Mouse (Mus musculus): ENCODE data around the gene Ankrd42. TPM values are rescaled to one million over a fixed set of nuclear protein-coding genes. Genes with fewer than 3 reads are reported as not detected.
A peak's percentile ranks its signal among the peaks of the same experiment; 100 is the strongest.

Ankrd42 gene
- polyA plus RNA-seq, 1 experiment from 2014 or later, result 7.3 TPM

GRCm38 (mm10) chr7:92647790-92648189 is 10.8 kb upstream of the Ankrd42 start:
- H3K4me1 ChIP-seq (ENCODE audit: insufficient read depth, low read length), result no peaks in the 10 kb centered on the region
- 85% methylated on average over 7 of the region's 7 CpGs for WGBS
- H3K36me3 ChIP-seq (ENCODE audit: insufficient read depth, low read length), result peaks cover 16% of the 10 kb centered on the region

GRCm38 (mm10) chr7:92642358-92642757 is 5.4 kb upstream of the Ankrd42 start:
- Histone ChIP-seq H3K4me3 (ENCODE audit: low read length) (no peak overlapping the region), H3K9me3 (ENCODE audit: low read length) (no peaks in the 10 kb centered on the region), H3K27me3 (ENCODE audit: insufficient read depth, low read length) (no peaks in the 10 kb centered on the region), H3K27ac (ENCODE audit: low read length) (no peak overlapping the region), H3K4me1 (ENCODE audit: insufficient read depth, low read length) (peaks cover 5% of the 10 kb centered on the region), H3K36me3 (ENCODE audit: insufficient read depth, low read length) (peaks cover 13% of the 10 kb centered on the region), H3K4me2 (replicated peaks; ENCODE audit: low read depth, low read length) (no peak overlapping the region), H3K9ac (replicated peaks; ENCODE audit: low read length) (no peak overlapping the region)
- no peak for ATAC-seq (ENCODE audit: low FRiP score, low TSS enrichment)

More at GRCm38 (mm10) chr7:92647790-92648189, 10.8 kb upstream of the Ankrd42 start:
- Histone ChIP-seq H3K9ac (replicated peaks; ENCODE audit: low read length) (no peak overlapping the region), H3K27me3 (ENCODE audit: insufficient read depth, low read length) (no peaks in the 10 kb centered on the region), H3K9me3 (ENCODE audit: low read length) (no peaks in the 10 kb centered on the region), H3K4me2 (replicated peaks; ENCODE audit: low read depth, low read length) (no peak overlapping the region), H3K27ac (ENCODE audit: low read length) (no peak overlapping the region), H3K4me3 (ENCODE audit: low read length) (no peak overlapping the region)
- no peak for ATAC-seq (ENCODE audit: low FRiP score, low TSS enrichment)

DNA sequence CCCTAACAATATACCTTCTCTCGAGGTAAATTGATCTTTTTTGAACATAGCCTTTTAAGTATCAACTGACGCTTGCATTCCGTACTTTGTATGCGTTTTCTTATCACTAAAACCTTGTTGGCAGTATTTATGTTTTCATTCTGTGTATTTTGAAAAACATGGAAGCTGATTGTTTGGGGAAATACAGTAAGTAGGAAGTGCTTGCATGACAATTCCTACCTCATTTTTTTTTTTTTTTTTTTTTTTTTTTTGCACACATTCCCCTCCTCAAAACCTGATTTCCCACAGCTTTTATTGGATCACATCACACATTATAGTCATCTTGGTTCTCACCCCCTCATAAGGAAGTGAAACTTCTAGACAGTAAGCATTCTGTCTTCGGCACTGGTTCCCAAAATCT is 1.1 kb upstream of the Ankrd42 start:
- no peak for ATAC-seq (ENCODE audit: low FRiP score, low TSS enrichment)
- WGBS, result 80% methylated on average over 5 of the region's 5 CpGs
- H3K36me3 ChIP-seq (ENCODE audit: insufficient read depth, low read length), result peaks cover 2% of the 10 kb centered on the region; the same call in 1 of the 2 replicates
- H3K9me3 ChIP-seq (ENCODE audit: low read length), result no peaks in the 10 kb centered on the region
- no peaks in the 10 kb centered on the region for H3K27me3 ChIP-seq (ENCODE audit: insufficient read depth, low read length)
- peak overlapping the region; percentile 85 for H3K4me2 ChIP-seq (replicated peaks; ENCODE audit: low read depth, low read length)
- no peak overlapping the region for H3K27ac ChIP-seq (ENCODE audit: low read length)
- H3K9ac ChIP-seq (replicated peaks; ENCODE audit: low read length), result no peak overlapping the region
- peaks cover 12% of the 10 kb centered on the region for H3K4me1 ChIP-seq (ENCODE audit: insufficient read depth, low read length)
- peak overlapping the region; percentile 96; the same call in 1 of the 2 replicates for H3K4me3 ChIP-seq (ENCODE audit: low read length)

DNA sequence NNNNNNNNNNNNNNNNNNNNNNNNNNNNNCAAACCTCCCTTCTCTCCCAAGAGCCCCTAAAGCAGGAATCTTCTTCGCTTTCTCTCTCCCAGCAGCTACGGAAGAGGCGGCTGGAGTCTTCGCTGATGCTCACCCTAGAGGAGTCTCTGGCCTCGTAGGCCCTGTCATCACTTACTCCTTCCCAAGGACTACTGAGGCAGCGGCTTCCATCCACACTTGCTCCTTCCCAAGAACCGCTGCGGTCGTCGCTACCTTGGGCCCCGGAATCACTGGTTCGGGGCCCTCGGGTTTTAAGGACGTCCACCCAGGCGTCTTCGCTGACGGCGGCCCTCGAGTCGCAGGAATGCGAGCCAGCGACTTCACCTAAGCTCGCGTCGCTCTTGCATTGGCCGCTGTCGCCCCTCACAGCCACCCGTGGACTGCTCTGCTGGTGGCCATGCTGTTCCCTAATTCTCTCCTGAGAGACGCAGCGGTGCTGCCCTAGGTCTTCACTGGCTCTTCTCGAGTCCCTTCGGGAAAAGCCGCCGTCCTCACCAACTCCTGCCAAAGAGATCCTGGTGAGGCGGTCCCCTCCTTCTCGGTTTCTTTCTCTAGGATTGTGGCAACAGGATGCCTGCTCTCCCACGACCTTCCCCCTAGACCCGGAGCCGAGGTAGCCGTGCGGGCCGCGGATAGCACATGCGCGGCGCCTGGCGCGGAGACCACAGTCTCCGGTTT is 489 bp downstream of the Ankrd42 start:
- no peaks in the 10 kb centered on the region for H3K9me3 ChIP-seq (ENCODE audit: low read length)
- peak; percentile 84 for ATAC-seq (ENCODE audit: low FRiP score, low TSS enrichment)
- H3K4me3 ChIP-seq (ENCODE audit: low read length), result peak overlapping the region; percentile 96
- H3K9ac ChIP-seq (replicated peaks; ENCODE audit: low read length), result peak overlapping the region; percentile 86
- 1% methylated on average over 49 of the region's 49 CpGs for WGBS
- peak overlapping the region; percentile 97 for H3K4me2 ChIP-seq (replicated peaks; ENCODE audit: low read depth, low read length)
- no peak overlapping the region for H3K27ac ChIP-seq (ENCODE audit: low read length)
- H3K4me1 ChIP-seq (ENCODE audit: insufficient read depth, low read length), result peaks cover 12% of the 10 kb centered on the region
- H3K27me3 ChIP-seq (ENCODE audit: insufficient read depth, low read length), result no peaks in the 10 kb centered on the region
- peaks cover 2% of the 10 kb centered on the region; the same call in 1 of the 2 replicates for H3K36me3 ChIP-seq (ENCODE audit: insufficient read depth, low read length)

- H3K9ac ChIP-seq (replicated peaks; ENCODE audit: low read length), result no peak overlapping the region
- H3K4me1 ChIP-seq (ENCODE audit: insufficient read depth, low read length), result no peaks in the 10 kb centered on the region
- no peak overlapping the region for H3K4me3 ChIP-seq (ENCODE audit: low read length)
- 45% methylated on average over 2 of the region's 2 CpGs for WGBS
- no peaks in the 10 kb centered on the region for H3K9me3 ChIP-seq (ENCODE audit: low read length)
- H3K36me3 ChIP-seq (ENCODE audit: insufficient read depth, low read length), result no peaks in the 10 kb centered on the region
- H3K27ac ChIP-seq (ENCODE audit: low read length), result no peak overlapping the region
- H3K27me3 ChIP-seq (ENCODE audit: insufficient read depth, low read length), result no peaks in the 10 kb centered on the region
- H3K4me2 ChIP-seq (replicated peaks; ENCODE audit: low read depth, low read length), result no peak overlapping the region
- ATAC-seq (ENCODE audit: low FRiP score, low TSS enrichment), result no peak
Measured at GRCm38 (mm10) chr7:92630167-92630566, 6.8 kb downstream of the Ankrd42 start.

- no peak for ATAC-seq (ENCODE audit: low FRiP score, low TSS enrichment)
- H3K9me3 ChIP-seq (ENCODE audit: low read length), result no peaks in the 10 kb centered on the region
- no peaks in the 10 kb centered on the region for H3K4me1 ChIP-seq (ENCODE audit: insufficient read depth, low read length)
- no peak overlapping the region for H3K4me2 ChIP-seq (replicated peaks; ENCODE audit: low read depth, low read length)
- no peak overlapping the region for H3K9ac ChIP-seq (replicated peaks; ENCODE audit: low read length)
- no peaks in the 10 kb centered on the region for H3K27me3 ChIP-seq (ENCODE audit: insufficient read depth, low read length)
- H3K27ac ChIP-seq (ENCODE audit: low read length), result no peak overlapping the region
- no peak overlapping the region for H3K4me3 ChIP-seq (ENCODE audit: low read length)
- 49% methylated on average over 2 of the region's 2 CpGs for WGBS
- no peaks in the 10 kb centered on the region for H3K36me3 ChIP-seq (ENCODE audit: insufficient read depth, low read length)
Measured at GRCm38 (mm10) chr7:92624488-92624887, 12.5 kb downstream of the Ankrd42 start.

GRCm38 (mm10) chr7:92610830-92611229 is 26.1 kb downstream of the Ankrd42 start:
- Histone ChIP-seq H3K9ac (replicated peaks; ENCODE audit: low read length) (no peak overlapping the region), H3K9me3 (ENCODE audit: low read length) (no peaks in the 10 kb centered on the region), H3K4me2 (replicated peaks; ENCODE audit: low read depth, low read length) (no peak overlapping the region), H3K36me3 (ENCODE audit: insufficient read depth, low read length) (no peaks in the 10 kb centered on the region), H3K4me3 (ENCODE audit: low read length) (no peak overlapping the region), H3K4me1 (ENCODE audit: insufficient read depth, low read length) (no peaks in the 10 kb centered on the region), H3K27me3 (ENCODE audit: insufficient read depth, low read length) (no peaks in the 10 kb centered on the region), H3K27ac (ENCODE audit: low read length) (no peak overlapping the region)
- WGBS, result 64% methylated on average over 7 of the region's 7 CpGs
- no peak for ATAC-seq (ENCODE audit: low FRiP score, low TSS enrichment)

DNA sequence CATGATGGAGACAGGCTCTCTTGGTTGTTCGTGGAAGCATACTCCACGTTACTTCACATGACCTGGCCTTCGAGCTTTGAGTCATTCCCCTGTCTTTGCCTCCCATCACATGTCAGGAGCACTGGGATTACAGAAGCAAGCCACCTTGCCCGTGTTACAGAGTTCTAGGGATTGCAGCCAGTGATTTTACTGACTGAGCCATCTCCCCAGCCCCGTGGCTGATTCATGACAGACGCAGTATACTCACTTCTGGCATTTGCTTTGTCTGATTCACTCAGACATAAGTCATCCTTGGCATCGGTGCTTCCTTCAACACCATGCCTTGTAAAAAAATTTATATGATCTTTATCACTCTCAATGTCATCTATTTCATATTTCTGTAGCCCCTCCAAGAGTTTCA is 32.0 kb downstream of the Ankrd42 start:
- Histone ChIP-seq H3K9ac (replicated peaks; ENCODE audit: low read length) (no peak overlapping the region), H3K36me3 (ENCODE audit: insufficient read depth, low read length) (0 out of 2 replicates have a peak, but pooled peaks cover 3% of the 10 kb centered on the region), H3K9me3 (ENCODE audit: low read length) (no peaks in the 10 kb centered on the region), H3K27me3 (ENCODE audit: insufficient read depth, low read length) (no peaks in the 10 kb centered on the region), H3K27ac (ENCODE audit: low read length) (no peak overlapping the region), H3K4me2 (replicated peaks; ENCODE audit: low read depth, low read length) (no peak overlapping the region), H3K4me1 (ENCODE audit: insufficient read depth, low read length) (no peaks in the 10 kb centered on the region), H3K4me3 (ENCODE audit: low read length) (no peak overlapping the region)
- no peak for ATAC-seq (ENCODE audit: low FRiP score, low TSS enrichment)
- WGBS, result 91% methylated on average over 7 of the region's 7 CpGs

- H3K27ac ChIP-seq (ENCODE audit: low read length), result no peak overlapping the region
- no peaks in the 10 kb centered on the region for H3K36me3 ChIP-seq (ENCODE audit: insufficient read depth, low read length)
- no peak overlapping the region for H3K9ac ChIP-seq (replicated peaks; ENCODE audit: low read length)
- no peak overlapping the region for H3K4me2 ChIP-seq (replicated peaks; ENCODE audit: low read depth, low read length)
- 86% methylated on average over 2 of the region's 2 CpGs for WGBS
- H3K27me3 ChIP-seq (ENCODE audit: insufficient read depth, low read length), result no peaks in the 10 kb centered on the region
- H3K4me3 ChIP-seq (ENCODE audit: low read length), result no peak overlapping the region
- no peaks in the 10 kb centered on the region for H3K4me1 ChIP-seq (ENCODE audit: insufficient read depth, low read length)
- H3K9me3 ChIP-seq (ENCODE audit: low read length), result no peaks in the 10 kb centered on the region
- no peak for ATAC-seq (ENCODE audit: low FRiP score, low TSS enrichment)
Measured at GRCm38 (mm10) chr7:92590842-92591241, 46.1 kb downstream of the Ankrd42 start.

DNA sequence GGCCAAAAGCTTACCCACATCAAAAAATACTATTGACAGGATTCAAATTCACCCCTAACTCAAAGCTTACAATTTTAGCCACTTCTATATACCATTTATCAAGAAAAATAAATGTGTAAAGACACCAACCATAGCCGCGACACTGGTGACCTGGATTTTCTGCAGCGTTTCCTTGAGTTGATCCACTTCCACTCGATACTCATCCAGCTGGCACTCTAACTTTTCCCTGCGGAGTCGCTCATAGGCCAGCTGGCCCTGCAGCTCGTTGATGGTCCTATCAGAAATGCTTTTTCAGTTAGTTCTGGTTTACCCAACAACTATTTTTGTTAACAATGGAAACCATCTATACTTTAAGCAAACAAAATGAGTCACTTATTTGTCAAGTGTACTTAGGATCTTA is 47.0 kb downstream of the Ankrd42 start:
- Histone ChIP-seq H3K4me3 (ENCODE audit: low read length) (no peak overlapping the region), H3K9ac (replicated peaks; ENCODE audit: low read length) (no peak overlapping the region), H3K36me3 (ENCODE audit: insufficient read depth, low read length) (no peaks in the 10 kb centered on the region), H3K4me2 (replicated peaks; ENCODE audit: low read depth, low read length) (no peak overlapping the region), H3K9me3 (ENCODE audit: low read length) (no peaks in the 10 kb centered on the region), H3K4me1 (ENCODE audit: insufficient read depth, low read length) (no peaks in the 10 kb centered on the region), H3K27me3 (ENCODE audit: insufficient read depth, low read length) (no peaks in the 10 kb centered on the region), H3K27ac (ENCODE audit: low read length) (no peak overlapping the region)
- ATAC-seq (ENCODE audit: low FRiP score, low TSS enrichment), result no peak
- 83% methylated on average over 7 of the region's 7 CpGs for WGBS

All from kidney, embryonic 16.5 days (tissue).